Mouse (Mus musculus): ENCODE results near the gene Smox. TPM values are rescaled to one million over a fixed set of nuclear protein-coding genes. Genes with fewer than 3 reads are reported as not detected.

Gene Smox
- total RNA-seq, 2 experiments from 2014 or later, result 24.7 to 28.3 TPM

DNA sequence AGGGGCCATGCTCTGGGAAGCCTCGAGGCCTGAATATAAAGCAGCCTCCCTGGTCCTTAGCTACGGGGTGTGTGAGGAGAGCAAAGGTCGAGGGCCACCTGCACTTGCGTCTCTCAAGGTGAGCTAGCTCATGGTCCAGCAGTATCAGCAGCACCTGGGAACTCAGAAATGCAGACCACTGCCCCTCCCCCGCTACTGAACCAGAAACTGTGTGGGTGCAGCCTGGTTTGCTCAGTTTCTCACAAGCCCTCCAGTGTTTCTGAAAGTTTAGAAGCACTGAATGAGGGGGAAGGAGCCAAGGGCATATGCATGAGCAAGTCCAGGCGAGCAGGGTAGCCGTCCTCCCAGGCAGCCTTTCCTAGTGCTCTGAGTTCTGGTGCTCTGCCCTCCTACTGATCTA, 7.7 kb upstream of the Smox start:
- no peak for DNase-seq (ENCODE audit: low spot score in 2 of 2)

DNA sequence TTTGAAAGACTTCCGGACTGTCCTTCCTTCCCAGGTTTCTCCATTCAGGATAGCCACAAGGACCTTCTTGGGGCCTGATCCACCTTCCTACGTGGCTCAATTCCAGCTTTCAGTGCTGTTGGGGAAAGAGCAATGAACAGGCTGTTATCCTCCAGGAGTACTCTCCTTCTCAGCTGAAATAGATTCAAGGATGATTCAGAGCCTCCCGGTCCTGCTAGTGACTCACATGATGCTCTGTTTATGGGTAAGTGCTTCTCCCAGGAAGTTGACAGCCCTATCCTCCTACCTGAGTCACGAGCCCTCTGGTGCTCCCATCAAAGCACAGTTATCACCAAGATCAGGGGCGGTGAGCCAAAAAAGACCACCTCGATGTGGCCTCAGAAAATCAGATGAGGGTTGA, 7.1 kb upstream of the Smox start:
- no peak for DNase-seq (ENCODE audit: low spot score in 2 of 2)

DNA sequence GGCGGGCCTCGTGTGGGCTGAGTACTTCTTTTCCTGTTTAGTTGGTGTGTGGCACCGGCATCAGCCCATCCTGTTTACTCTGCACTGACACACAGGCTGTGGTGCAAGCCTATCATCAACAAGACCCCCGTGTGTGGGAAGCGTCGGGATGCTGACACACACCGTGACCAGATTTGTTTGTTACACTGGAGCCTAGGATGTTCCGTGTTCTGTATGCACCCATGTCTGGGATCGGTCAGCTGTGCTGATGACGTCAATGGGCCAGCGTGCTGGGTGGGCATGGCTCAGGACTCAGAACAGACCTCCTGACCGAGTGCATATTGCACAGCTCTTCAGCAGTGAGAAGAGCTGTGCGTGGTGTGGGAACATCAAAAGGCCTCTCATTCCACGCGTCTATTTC, 6.2 kb upstream of the Smox start:
- no peak for DNase-seq (ENCODE audit: low spot score in 2 of 2)

DNA sequence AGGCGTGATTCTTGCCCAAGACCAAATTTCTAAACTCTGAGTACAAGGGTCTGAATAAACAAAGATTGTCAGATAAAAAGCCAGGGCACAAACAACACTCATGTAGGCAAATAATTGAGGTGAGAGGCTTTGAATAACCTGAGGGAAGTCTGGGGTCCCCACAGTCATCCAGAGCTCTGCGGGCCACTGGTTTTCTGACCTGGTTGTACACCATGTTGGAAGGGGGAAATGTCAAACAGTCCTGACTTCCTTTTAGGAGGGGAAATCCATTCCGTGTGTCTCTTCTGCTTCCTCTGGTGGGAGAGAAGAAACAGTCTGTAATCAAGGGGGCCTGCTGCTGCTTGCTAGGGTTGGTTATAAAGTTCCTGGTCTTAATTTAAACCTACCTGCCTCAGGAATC, 5.2 kb upstream of the Smox start:
- no peak for DNase-seq (ENCODE audit: low spot score in 2 of 2)

DNA sequence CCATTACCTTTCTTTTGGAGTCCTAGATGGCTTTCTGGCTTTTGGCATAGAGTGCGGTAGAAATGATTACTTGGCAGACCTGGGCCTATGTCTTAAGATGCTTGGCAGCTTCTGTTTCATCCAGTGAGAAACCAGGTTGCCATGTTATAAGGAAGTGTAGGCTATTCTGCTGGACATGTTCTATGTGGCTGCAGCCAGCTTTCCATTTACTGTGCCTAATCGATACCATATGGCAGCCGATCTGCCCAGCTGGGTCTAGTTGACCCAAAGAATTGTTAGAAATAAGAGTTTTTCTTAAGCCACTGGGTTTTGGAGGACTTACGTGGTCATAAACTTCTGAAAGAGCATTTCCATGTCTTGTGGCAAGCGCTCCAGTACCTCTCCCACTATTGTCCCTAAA, 4.0 kb upstream of the Smox start:
- no peak for DNase-seq (ENCODE audit: low spot score in 2 of 2)

DNA sequence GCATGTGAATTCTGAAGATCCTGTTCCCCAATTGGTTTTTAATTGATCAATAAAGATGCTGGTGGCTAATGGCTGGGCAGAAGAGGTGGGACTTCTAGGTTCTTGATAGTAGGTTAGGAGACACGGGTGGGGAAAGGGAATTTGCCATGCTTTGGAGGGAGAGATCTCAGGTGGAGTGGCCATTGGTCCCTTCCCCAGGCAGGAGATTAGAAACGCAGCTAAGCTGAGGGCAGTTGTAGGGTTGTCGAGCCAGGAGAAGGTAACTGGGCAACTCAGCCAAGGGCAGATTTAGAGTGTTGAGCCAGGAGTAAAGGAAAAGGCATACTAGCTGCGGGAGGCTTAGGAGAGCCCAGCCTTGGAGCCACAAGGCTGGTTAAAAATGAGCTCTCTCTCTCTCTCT, 3.0 kb upstream of the Smox start:
- DNase-seq (ENCODE audit: low spot score in 2 of 2), result no peak

DNA sequence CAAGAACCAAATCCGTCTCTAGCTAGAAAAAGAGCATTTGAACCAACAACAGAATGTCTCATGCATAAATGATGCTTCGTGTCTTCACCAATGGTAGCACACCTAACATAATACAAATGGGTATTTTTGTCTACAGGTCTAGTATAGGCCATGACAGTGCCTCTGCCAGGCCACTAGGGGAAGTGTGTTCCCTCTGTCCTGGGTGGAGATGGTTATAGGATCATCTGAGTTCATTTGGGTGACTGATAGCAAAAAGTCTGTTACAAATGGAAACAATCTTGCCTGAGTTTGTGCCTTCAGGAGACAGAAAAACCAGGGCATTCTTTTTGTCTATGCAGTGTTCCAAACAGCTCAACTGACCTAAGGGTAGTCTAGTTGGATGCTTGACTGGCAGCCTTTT, 2.4 kb upstream of the Smox start:
- DNase-seq (ENCODE audit: low spot score in 2 of 2), result no peak

DNA sequence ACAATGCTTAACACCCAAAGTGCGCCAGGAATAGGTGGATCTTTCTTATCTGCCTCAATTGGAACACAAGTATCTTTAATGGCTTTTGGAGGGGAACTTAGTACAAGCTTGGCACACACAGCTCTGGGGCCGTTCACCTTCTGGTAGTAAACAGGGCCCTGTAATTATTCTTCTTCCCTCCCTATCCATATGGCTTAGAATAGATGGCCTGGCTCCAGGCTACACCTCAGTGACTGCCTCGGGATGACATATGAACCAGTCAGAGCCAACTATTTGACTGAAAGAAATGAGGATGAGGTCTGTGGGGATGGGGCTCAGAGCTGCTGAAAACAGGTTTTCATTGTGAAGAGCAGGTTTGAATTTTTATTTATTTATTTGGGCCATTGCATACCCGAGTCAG, 1.7 kb upstream of the Smox start:
- DNase-seq (ENCODE audit: low spot score in 2 of 2), result no peak

DNA sequence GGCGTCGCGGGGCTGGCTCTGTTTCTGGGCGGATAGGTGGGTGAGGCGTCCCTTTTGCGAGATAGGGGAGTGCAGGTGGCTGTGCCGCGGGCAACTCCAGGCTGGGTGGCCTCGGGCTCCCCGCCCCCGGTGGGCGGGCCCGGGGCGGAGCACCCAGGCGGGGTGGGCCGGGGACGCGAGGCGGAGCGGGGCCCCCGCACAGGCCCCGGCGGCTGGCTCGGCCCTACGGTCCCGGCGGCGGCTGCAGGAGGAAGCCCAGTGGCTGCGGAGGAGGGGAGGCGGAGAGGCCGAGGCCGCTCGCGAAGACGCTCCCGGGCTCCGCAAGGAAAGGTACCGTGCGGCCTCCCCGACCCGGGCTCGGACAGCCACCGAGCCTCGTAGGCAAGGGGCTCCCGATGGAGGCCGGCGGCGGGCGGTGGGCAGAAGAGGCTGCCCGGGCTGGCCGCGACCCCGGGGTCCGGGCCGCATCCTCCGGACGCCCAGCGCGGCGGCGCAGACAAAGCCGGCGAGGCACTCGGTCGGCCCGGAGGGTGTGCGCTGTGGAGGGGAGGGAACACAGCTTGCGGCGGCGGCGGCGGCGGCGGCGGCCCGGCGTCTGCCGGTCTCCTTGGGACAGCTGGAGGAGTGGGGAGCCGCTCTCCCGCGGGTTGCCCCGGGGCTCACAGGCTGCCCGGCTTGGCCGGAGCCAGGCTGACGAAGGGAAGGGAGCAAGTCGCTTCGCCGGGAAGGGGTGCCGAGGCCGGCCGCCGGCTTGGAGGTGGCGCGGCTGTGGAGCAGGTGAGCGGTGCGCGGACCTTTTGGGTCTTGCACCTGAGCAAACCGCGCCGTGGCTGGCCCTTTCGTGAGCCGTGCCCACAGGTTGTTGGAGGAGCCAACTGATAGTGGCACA, 655 bp downstream of the Smox start:
- DNase-seq (ENCODE audit: low spot score in 2 of 2), result peak; percentile 91

DNA sequence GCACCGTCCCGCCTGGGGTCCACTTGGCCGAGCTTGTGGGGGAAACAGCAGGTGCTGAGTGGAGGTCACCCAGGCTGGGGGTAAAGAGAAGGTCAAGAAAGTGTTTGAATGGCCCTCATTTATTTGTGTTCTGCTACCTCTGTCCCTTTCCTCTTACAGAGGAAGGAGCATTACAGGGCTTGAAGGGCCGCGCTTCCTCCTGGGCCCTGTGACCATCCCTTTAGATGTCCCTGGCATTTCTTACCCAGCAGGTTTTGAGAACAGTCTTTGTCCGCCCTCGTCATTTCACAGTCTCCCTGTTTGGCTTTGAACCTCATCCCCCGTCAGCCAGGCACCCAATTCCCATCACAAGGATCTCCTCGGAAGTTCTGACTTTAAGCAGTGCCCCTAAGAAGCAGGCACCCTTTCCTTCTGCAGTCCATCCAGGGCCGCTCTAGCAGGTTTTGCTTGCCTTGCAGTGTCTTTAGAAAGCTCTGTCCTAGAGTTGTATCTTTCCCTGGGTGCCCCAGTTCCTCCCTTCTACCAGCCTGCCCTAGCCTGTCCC, 1.4 kb downstream of the Smox start:
- DNase-seq (ENCODE audit: low spot score in 2 of 2), result peak in 1 of 2 experiments; percentile 21

DNA sequence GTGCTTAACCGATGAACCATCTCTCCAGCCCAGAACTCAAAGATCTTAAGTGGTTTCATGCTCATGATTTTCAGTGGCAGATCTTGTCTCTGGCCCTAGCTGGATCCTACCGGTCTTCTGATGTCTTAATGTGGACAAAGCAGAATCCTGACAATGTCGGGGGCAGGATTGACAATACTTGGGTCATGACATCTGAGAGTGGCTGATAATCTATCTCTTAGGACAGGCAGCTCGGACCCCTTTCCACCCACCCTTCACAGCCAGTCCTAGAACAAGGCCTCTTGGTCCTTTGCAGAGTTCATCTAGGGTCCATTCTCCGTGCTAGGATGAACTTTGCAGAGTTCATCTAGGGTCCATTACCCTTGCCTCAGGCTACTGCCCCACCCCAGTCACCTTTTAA, 2.1 kb downstream of the Smox start:
- DNase-seq (ENCODE audit: low spot score in 2 of 2), result no peak

DNA sequence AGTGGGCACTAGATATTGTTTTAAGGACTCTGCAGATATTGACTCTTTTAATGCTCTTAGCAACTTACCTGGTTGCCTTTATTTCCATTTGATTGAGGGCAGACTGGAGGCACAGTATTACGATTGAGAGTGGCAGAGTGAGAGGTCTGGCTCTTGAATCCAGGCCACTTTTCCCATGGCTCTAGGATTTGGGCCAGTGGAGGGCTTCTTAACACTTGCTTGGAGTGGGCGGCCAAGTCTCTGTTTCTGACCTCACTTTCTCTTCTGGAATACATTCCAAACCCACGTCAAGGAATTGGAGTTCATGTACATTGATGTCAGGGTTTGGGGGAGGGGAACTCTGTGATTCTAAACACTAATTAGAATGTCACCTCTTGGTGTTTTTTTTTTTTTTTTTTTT, 4.0 kb downstream of the Smox start:
- DNase-seq (ENCODE audit: low spot score in 2 of 2), result no peak

DNA sequence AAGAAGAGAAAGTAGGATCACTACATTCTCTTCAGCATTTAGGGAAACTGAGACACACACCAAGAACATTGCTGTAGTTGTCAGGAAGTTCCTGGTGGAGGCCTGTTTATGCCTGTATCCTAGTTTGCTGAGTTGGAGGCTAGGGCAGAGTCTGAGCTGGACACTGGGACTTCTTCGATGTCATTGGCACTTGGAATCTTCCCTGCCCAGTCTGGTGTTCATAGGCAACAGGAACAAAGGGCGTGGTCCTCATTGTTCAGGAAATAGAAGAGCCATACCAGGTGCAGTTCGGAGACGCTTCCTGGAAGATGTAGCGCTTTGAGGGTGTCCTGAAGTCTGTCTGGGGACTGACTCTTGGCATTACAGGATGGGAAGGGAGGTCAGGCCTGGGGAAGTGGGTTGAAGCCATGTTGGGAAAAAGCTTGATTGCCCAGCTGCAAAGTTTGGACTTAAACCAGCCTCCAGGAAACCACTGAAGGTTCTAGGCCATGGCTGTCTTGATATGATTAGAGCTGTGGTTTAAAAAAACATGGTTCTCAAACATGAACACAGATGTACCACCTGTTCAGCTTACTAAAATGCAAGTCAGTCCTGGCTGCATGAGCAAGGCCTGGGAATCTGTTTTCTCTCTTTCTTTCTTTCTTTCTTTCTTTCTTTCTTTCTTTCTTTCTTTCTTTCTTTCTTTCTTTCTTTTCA, 5.0 kb downstream of the Smox start:
- DNase-seq (ENCODE audit: low spot score in 2 of 2), result peak in 1 of 2 experiments; percentile 15

DNA sequence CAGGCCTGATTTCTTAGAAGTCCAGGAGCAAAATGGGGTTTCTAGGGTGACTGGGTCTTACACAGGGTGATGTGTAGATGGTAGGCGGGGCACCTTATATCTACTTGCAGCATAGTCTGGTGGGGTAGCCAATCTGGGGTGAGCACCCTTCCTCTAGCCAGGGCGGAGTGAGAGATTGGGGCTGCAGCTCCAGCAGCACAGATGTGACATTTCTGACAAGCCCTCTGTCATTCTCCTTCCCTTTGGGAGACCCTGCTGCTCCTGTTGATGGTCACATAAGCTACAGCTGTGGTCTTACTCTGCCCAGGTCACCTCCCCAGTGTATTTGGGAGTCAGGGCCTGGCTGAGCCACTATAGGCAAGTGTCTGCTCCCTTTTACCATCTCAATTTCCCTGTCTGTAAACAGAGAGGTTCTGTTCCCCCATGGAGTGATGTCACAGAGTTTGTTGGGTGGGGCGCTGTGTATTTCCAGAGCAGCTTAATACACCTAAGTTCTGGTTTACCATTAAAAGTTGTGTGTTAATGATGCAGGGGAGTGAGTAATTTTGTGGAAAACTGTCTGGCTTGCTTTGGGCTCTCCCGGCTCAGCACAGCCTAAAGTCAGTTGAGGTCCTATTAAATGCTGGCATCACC, 6.0 kb downstream of the Smox start:
- DNase-seq (ENCODE audit: low spot score in 2 of 2), result no peak

DNA sequence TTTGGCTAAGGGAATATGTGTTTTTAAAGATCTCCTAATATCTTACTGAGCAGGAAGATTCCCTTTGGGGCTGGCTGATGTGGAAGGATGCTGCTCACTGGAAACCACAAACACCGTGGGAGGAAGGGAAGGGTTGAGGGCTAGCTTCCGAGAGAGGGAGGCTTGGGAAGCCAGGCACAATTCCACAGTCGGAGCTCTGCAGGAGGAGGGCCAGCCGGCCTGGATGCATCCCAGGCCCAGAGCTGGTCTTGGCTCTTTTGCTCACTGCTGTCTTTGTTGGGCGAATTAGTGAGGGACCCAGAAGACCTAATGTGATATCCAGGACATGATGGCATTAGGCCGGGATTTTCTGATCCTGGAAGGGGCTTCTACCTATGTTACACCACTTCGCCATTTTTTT, 6.9 kb downstream of the Smox start:
- DNase-seq (ENCODE audit: low spot score in 2 of 2), result peak in 1 of 2 experiments; percentile 17

DNA sequence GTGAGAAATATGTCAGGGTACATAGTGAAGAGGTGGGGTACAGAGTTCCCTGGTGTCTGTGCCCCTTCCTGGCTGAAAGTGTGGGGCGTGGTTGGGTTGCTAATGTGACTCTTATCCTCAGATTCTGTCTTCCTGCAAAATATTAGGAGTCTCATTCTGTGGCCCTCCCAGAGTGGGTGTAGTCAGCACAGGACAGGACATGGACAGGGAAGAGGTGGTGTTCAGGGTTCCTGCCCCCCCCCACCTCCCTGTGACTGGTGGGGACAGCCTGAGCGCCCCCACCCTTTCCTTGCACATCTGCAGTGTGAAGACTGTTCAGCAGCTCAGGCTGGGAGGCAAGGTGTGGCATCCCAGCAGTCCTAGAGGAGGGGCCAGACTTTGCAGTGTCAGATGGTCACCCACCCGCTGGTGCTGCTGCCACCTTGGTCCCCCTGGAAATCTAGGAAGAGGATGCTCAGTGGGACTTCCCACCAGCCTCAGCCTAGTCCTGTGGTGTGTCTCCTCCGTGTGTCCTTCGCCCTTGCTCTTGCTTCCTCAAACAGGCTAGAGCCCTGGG, 8.1 kb downstream of the Smox start:
- no peak for DNase-seq (ENCODE audit: low spot score in 2 of 2)

DNA sequence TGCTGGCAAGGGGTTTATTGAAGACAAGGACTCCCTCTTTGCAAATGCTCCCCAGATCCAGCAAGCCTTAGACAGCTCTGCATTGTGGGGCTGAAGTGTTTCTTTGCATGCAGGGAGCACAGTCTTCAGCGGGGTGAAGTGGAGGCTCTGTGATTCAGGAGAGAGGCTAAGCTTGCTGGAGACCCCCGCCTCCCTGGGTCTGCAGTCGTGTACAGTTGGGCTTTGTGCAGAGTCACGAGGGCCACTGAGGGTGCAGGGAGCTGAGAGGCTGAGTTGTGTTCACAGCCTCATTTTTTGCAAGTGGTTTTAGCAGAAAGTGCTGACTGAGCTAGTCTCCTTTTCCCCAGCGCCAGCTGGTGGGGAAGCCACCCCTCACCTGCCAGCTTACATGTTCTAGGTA, 10.6 kb downstream of the Smox start:
- peak in 1 of 2 experiments; percentile 16 for DNase-seq (ENCODE audit: low spot score in 2 of 2)

DNA sequence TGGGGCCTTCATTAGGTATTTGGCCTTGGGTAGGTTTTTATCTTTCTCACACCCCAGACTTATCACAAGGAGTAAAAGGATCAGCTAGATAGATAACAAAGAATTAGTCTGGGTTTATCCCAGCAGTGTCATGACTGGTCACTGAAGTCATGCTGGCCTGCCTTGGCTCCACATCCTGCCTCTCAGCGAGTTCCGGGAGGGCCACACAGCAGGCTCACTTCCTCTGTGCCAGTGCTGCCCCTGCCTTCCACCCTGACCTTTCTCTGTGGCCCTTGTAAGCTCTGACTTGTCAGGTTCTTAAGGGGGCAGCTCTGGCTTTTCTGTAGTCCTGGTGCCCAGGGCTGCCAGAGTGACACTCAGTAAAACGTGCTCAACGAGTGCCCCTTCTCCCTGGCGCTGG, 11.3 kb downstream of the Smox start:
- peak; percentile 11 to 23 for DNase-seq (ENCODE audit: low spot score in 2 of 2)

DNA sequence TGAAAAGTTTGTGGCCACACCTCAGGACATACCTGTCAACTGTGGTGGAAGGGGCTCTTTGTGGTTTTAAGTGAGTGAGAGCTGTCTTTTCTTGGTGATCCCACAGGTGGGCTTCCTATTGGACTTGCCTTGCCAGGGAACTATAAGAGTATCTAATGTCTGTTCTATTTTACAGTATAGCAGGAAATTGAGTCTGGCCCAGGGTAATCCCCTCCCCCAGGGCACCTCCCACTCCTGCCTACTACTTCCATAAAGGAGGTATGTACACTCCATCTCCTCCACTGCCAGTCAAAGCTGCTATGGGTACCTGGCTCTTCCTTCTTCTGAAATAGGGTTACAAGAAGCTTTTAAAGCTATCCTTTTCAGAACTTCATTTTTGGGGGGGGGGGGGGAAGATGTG, 14.1 kb downstream of the Smox start:
- no peak for DNase-seq (ENCODE audit: low spot score in 2 of 2)

DNA sequence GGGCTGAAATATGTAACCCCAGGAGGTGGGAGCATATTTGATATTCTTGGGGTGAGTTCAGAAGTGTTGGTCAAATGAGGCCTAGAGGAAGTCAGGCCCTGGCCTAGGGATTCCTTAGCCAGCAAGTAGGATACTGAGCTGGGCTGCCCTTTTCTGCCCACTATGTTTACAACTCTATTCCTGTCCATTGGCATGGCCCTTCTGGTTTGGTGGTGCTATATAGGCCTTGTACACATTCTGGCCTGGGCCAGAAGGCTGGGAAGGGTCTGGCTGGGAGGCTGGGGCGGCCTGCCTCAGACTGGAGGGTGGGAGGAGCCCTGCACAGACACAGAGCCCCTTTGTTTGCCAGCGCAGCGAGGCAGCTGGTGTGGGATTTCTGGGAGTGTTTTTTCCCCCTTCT, 15.1 kb downstream of the Smox start:
- no peak for DNase-seq (ENCODE audit: low spot score in 2 of 2)

DNA sequence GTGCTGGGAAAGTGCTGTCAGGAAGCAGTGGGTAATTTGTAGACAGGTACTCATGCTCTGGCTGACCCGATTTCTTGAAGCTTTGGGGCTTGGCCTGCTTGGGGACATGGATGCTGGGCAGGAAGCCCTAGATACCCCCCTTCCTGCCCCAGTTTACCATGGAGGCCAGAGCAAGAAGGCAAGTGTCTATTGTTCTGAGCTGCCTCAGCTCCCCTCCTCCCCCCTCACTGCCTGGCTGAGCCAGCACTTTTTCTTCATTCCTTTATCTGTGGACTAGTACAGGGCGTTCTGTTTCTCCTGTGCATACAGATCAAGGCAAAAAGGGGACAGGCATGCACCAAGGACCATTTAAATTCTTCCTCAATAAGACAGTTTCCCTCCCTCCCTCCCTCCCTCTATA, 17.2 kb downstream of the Smox start:
- DNase-seq (ENCODE audit: low spot score in 2 of 2), result no peak
